Mouse (Mus musculus): ENCODE results near the gene Nudt1.

Gene Nudt1

DNA sequence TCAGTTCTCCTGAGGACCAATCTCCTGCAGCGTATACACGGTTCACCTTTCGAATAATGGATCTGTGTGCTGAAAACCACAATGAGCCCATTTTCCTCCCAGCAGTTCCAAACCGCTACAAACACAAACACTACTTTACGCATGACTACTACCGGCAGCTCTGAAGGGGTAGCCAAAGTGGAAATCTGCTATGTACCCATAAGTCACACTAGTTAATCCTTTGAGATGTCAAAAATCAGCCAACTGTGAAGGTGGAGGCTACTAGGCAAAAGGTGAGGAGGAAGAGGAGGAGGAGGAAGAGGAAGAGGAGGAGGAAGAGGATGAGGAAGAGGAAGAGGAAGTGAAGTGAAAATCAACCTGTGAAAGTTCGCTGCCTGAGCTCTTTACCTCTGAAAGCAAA, 65.8 kb downstream of the Nudt1 start:
- no peak for DNase-seq

Measured in cerebellum, postnatal 14 days (tissue).